Mouse (Mus musculus): ENCODE measurements around the gene Cd24a.

Cd24a gene

GRCm38 (mm10) chr10:43629216-43629615 lies 51.1 kb downstream of the Cd24a start:
- no peak for DNase-seq (ENCODE audit: low spot score)

GRCm38 (mm10) chr10:43629857-43630256 lies 51.8 kb downstream of the Cd24a start:
- no peak for DNase-seq (ENCODE audit: low spot score)

GRCm38 (mm10) chr10:43630634-43631033 lies 52.5 kb downstream of the Cd24a start:
- no peak for DNase-seq (ENCODE audit: low spot score)

- no peak for DNase-seq (ENCODE audit: low spot score)
These were observed 53.0 kb downstream of the Cd24a start for GRCm38 (mm10) chr10:43631049-43631448.

GRCm38 (mm10) chr10:43631639-43632354 lies 53.7 kb downstream of the Cd24a start:
- DNase-seq (ENCODE audit: low spot score), result no peak

- no peak for DNase-seq (ENCODE audit: low spot score)
These were observed 55.0 kb downstream of the Cd24a start for GRCm38 (mm10) chr10:43633117-43633516.
